11 mouse cellular contexts compared by ENCODE assay signal in genomic region chr7:96420926-96421605, GRCm38 (mm10).
DNase-seq lines count a peak whose midpoint lies in the region; ATAC-seq and TF ChIP-seq lines count a peak whose summit lies in the region.
"Had no signal": no experiment of that assay in that cellular context is flagged by ENCODE, and none has a peak within 500 bp of the region (broad histone marks: within the 10 kb centered on the region; RNA-seq: fewer than 3 reads in every experiment).

No protein-coding gene starts in this region.

- DNase-seq in embryonic facial prominence, embryonic 14.5 days (ENCODE audit: low spot score): peak; percentile 42
- DNase-seq in embryonic facial prominence, embryonic 10.5 days (ENCODE audit: low spot score): no peak
- DNase-seq in heart, adult 11 months: peak; percentile 96
- DNase-seq in heart, postnatal 10 days: peak; percentile 38 to 54
- peak; percentile 53 for DNase-seq in lung, embryonic 14.5 days
- DNase-seq in c-Kit-positive CD71-positive TER-119-positive erythroid progenitor cells, embryonic 14.5 days (ENCODE audit: low spot score): no peak
- no peak for DNase-seq in layer of hippocampus, postnatal 10 days (ENCODE audit: low spot score in 2 of 2)
- no peak for DNase-seq in frontal cortex, postnatal 36 days (ENCODE audit: low spot score in 2 of 2)
- DNase-seq: forebrain, postnatal 0 days; right cerebral cortex, adult 18-20 months had no signal

- H3K36me3 ChIP-seq in embryonic facial prominence, embryonic 14.5 days (ENCODE audit: control insufficient read depth, insufficient read depth, low read length): no peaks in the 10 kb centered on the region
- no peaks in the 10 kb centered on the region for H3K36me3 ChIP-seq in embryonic facial prominence, embryonic 10.5 days (replicated peaks)
- H3K36me3 ChIP-seq in lung, embryonic 14.5 days (ENCODE audit: insufficient read depth): no peaks in the 10 kb centered on the region
- H3K36me3 ChIP-seq: hindbrain, embryonic 13.5 days had no signal

- H3K4me2 ChIP-seq in embryonic facial prominence, embryonic 14.5 days (ENCODE audit: low read depth, low read length): no peak overlapping the region
- H3K4me2 ChIP-seq in lung, embryonic 14.5 days: no peak overlapping the region
- H3K4me2 ChIP-seq: hindbrain, embryonic 13.5 days had no signal

- TF ChIP-seq CTCF in lung, embryonic 14.5 days (IDR thresholded peaks at IDR 0.05; ENCODE audit: low read depth): no peak

- no peak overlapping the region for H3K27ac ChIP-seq in embryonic facial prominence, embryonic 14.5 days (replicated peaks; ENCODE audit: low read depth, low read length)
- H3K27ac ChIP-seq in embryonic facial prominence, embryonic 10.5 days (replicated peaks): no peak overlapping the region
- H3K27ac ChIP-seq in lung, embryonic 14.5 days (ENCODE audit: low read depth): no peak overlapping the region
- H3K27ac ChIP-seq: hindbrain, embryonic 13.5 days had no signal

- no peak overlapping the region for H3K9ac ChIP-seq in embryonic facial prominence, embryonic 14.5 days (ENCODE audit: low read depth, low read length)
- no peak overlapping the region for H3K9ac ChIP-seq in lung, embryonic 14.5 days
- H3K9ac ChIP-seq: forebrain, postnatal 0 days; hindbrain, embryonic 13.5 days had no signal

- no peaks in the 10 kb centered on the region for H3K27me3 ChIP-seq in embryonic facial prominence, embryonic 14.5 days (replicated peaks; ENCODE audit: control insufficient read depth, insufficient read depth, low read length)
- H3K27me3 ChIP-seq in embryonic facial prominence, embryonic 10.5 days (replicated peaks; ENCODE audit: low read depth, poor library complexity, severe bottlenecking): no peaks in the 10 kb centered on the region
- H3K27me3 ChIP-seq in lung, embryonic 14.5 days (ENCODE audit: insufficient read depth, low read length): no peaks in the 10 kb centered on the region
- H3K27me3 ChIP-seq: hindbrain, embryonic 13.5 days had no signal

- peaks cover 23% of the 10 kb centered on the region for H3K4me1 ChIP-seq in embryonic facial prominence, embryonic 14.5 days (ENCODE audit: control insufficient read depth, insufficient read depth, low read length)
- H3K4me1 ChIP-seq in embryonic facial prominence, embryonic 10.5 days: peaks cover 28% of the 10 kb centered on the region
- peaks cover 7% of the 10 kb centered on the region; the same call in 1 of the 2 replicates for H3K4me1 ChIP-seq in lung, embryonic 14.5 days (ENCODE audit: insufficient read depth)

- no peak overlapping the region for H3K4me3 ChIP-seq in embryonic facial prominence, embryonic 14.5 days (ENCODE audit: low read depth, low read length)
- H3K4me3 ChIP-seq in embryonic facial prominence, embryonic 10.5 days: no peak overlapping the region
- H3K4me3 ChIP-seq in lung, embryonic 14.5 days (ENCODE audit: low read depth, low read length): no peak overlapping the region
- H3K4me3 ChIP-seq: hindbrain, embryonic 13.5 days had no signal

- H3K9me3 ChIP-seq in embryonic facial prominence, embryonic 14.5 days (ENCODE audit: control insufficient read depth, low read length): no peaks in the 10 kb centered on the region
- no peaks in the 10 kb centered on the region for H3K9me3 ChIP-seq in embryonic facial prominence, embryonic 10.5 days
- no peaks in the 10 kb centered on the region for H3K9me3 ChIP-seq in lung, embryonic 14.5 days (ENCODE audit: low read depth, low read length)
- H3K9me3 ChIP-seq: hindbrain, embryonic 13.5 days had no signal

- no peak for ATAC-seq in embryonic facial prominence, embryonic 14.5 days (ENCODE audit: low read depth)
- peak; percentile 53; the same call in 1 of the 2 replicates for ATAC-seq in lung, embryonic 14.5 days (ENCODE audit: insufficient read depth)
- ATAC-seq: forebrain, postnatal 0 days had no signal

- intact Hi-C loops in heart, postnatal 10 days (cut with DNase I): no loop called here

- 72% methylated on average over 9 of the region's 9 CpGs for WGBS in embryonic facial prominence, embryonic 14.5 days
- 80% methylated on average over 9 of the region's 9 CpGs for WGBS in embryonic facial prominence, embryonic 10.5 days
- 58% methylated on average over 9 of the region's 9 CpGs for WGBS in lung, embryonic 14.5 days

Comparison
In these comparisons a context has a peak if more than half of its experiments do, and no peak if none do; other contexts are left out.
1. DNase-seq: peak in embryonic facial prominence, embryonic 14.5 days (single experiment), heart, adult 11 months (single experiment), heart, postnatal 10 days (2 of 2) and lung, embryonic 14.5 days (single experiment); none in embryonic facial prominence, embryonic 10.5 days (single experiment), c-Kit-positive CD71-positive TER-119-positive erythroid progenitor cells, embryonic 14.5 days (single experiment), layer of hippocampus, postnatal 10 days (0 of 2) and frontal cortex, postnatal 36 days (0 of 2).